In genomic region chr14:91089326-91089725, GRCm38 (mm10) we compare ENCODE assay signal across 21 mouse cellular contexts.
"Had no signal": no experiment of that assay in that cellular context is flagged by ENCODE, and none has a peak within 500 bp of the region (broad histone marks: within the 10 kb centered on the region; RNA-seq: fewer than 3 reads in every experiment).

No protein-coding gene starts in this region.

- H3K36me3 ChIP-seq: kidney, embryonic 15.5 days; limb, embryonic 10.5 days; limb, embryonic 13.5 days; liver, embryonic 12.5 days; liver, embryonic 15.5 days; lung, embryonic 15.5 days; midbrain, embryonic 10.5 days; midbrain, embryonic 13.5 days; stomach, embryonic 15.5 days had no signal

- H3K9ac ChIP-seq: kidney, embryonic 15.5 days; limb, embryonic 13.5 days; liver, embryonic 12.5 days; liver, embryonic 15.5 days; lung, embryonic 15.5 days; midbrain, embryonic 13.5 days; stomach, embryonic 15.5 days had no signal

- ATAC-seq: liver, embryonic 12.5 days; midbrain, embryonic 13.5 days had no signal

- H3K27ac ChIP-seq: kidney, embryonic 15.5 days; limb, embryonic 10.5 days; limb, embryonic 13.5 days; liver, embryonic 12.5 days; liver, embryonic 15.5 days; lung, embryonic 15.5 days; midbrain, embryonic 10.5 days; midbrain, embryonic 13.5 days; stomach, embryonic 15.5 days had no signal

- H3K4me1 ChIP-seq: kidney, embryonic 15.5 days; limb, embryonic 10.5 days; limb, embryonic 13.5 days; liver, embryonic 12.5 days; liver, embryonic 15.5 days; lung, embryonic 15.5 days; megakaryocyte, embryonic 14.5 days; midbrain, embryonic 10.5 days; midbrain, embryonic 13.5 days; stomach, embryonic 15.5 days had no signal

- H3K9me3 ChIP-seq: limb, embryonic 10.5 days; liver, embryonic 12.5 days; liver, embryonic 15.5 days; lung, embryonic 15.5 days; stomach, embryonic 15.5 days had no signal

- H3K27me3 ChIP-seq: kidney, embryonic 15.5 days; limb, embryonic 13.5 days; liver, embryonic 12.5 days; liver, embryonic 15.5 days; lung, embryonic 15.5 days; megakaryocyte, embryonic 14.5 days; midbrain, embryonic 13.5 days; stomach, embryonic 15.5 days had no signal

- H3K4me3 ChIP-seq: kidney, embryonic 15.5 days; limb, embryonic 10.5 days; limb, embryonic 13.5 days; liver, embryonic 12.5 days; liver, embryonic 15.5 days; lung, embryonic 15.5 days; megakaryocyte, embryonic 14.5 days; midbrain, embryonic 10.5 days; midbrain, embryonic 13.5 days; stomach, embryonic 15.5 days had no signal

- H3K4me2 ChIP-seq: kidney, embryonic 15.5 days; limb, embryonic 13.5 days; liver, embryonic 12.5 days; liver, embryonic 15.5 days; lung, embryonic 15.5 days; midbrain, embryonic 13.5 days; stomach, embryonic 15.5 days had no signal

- DNase-seq: kidney, adult 8-10 months; kidney, postnatal 10 days; kidney, postnatal 36 days; layer of hippocampus, postnatal 36 days; liver; lung, adult 18-20 months; lung, postnatal 10 days; lung, postnatal 36 days; right cerebral cortex, postnatal 25 days; spleen, adult 18-20 months; thymus, postnatal 25 days had no signal
